Mouse (Mus musculus) liver, embryonic 11.5 days (tissue): Measurements from ENCODE around the gene C9. TPM values are rescaled to one million over a fixed set of nuclear protein-coding genes. Genes with fewer than 3 reads are reported as not detected.

Experiments
- ATAC-seq: fragments of 200-750 bp; cut with Nextera tagmentation; replicated peaks from 2 replicates; pipeline ENCODE4 v1.8.0; 2017; ENCODE audit warnings: moderate number of reproducible peaks, mild to moderate bottlenecking, moderate TSS enrichment, moderate library complexity; ENCODE audit not compliant: low FRiP score
- DNase-seq: peaks from one replicate; pipeline ENCODE4 v3.0.0-alpha.2; 2017; ENCODE audit warnings: low spot score
- H3K27ac ChIP-seq: fragments of 300-500 bp; sonication (generic); 2 replicates; pipeline ENCODE4 v1.5.1; 2014; ENCODE audit warnings: mild to moderate bottlenecking, low read depth, low read length, control low read depth
- H3K27me3 ChIP-seq: fragments of 300-500 bp; sonication (generic); replicated peaks from 2 replicates; pipeline ENCODE4 v1.6.1; 2014; ENCODE audit warnings: low read length, mixed read lengths; ENCODE audit not compliant: control insufficient read depth, insufficient read depth
- H3K36me3 ChIP-seq: fragments of 300-500 bp; sonication (generic); 2 replicates; pipeline ENCODE4 v1.6.1; 2014; ENCODE audit warnings: mild to moderate bottlenecking, low read length, moderate library complexity, mixed read lengths; ENCODE audit not compliant: control insufficient read depth, insufficient read depth
- H3K4me1 ChIP-seq: fragments of 300-500 bp; sonication (generic); replicated peaks from 2 replicates; pipeline ENCODE4 v1.6.1; 2014; ENCODE audit warnings: low read length, mixed read lengths; ENCODE audit not compliant: control insufficient read depth, insufficient read depth
- H3K4me2 ChIP-seq: fragments of 300-500 bp; sonication (generic); 2 replicates; pipeline ENCODE4 v1.6.1; 2014; ENCODE audit warnings: mild to moderate bottlenecking, control low read depth, moderate library complexity
- H3K4me3 ChIP-seq: fragments of 300-500 bp; sonication (generic); 2 replicates; pipeline ENCODE4 v1.5.1; 2014; ENCODE audit warnings: low read depth, low read length, control low read depth
- H3K9ac ChIP-seq: fragments of 300-500 bp; sonication (generic); 2 replicates; pipeline ENCODE4 v1.6.1; 2014; ENCODE audit warnings: low read depth, low read length, control low read depth
- H3K9me3 ChIP-seq: fragments of 300-500 bp; sonication (generic); 2 replicates; pipeline ENCODE4 v1.6.1; 2016; ENCODE audit warnings: low read length, inconsistent platforms, mixed read lengths; ENCODE audit not compliant: control insufficient read depth
- WGBS: fragments of 180-500 bp; shearing (Covaris S2); extraction: QIAGEN DNeasy Blood & Tissue Kit; methylation state at CpG from one replicate; pipeline ENCODE4 v1.1.7; 2014; 5-methylcytosine and 5-hydroxymethylcytosine counted together
- polyA plus RNA-seq: library from polyadenylated mRNA; unstranded; fragments of >200 nt; fragmentation: Nextera tagmentation; extraction: Ambion mirVana; gene quantifications from 2 replicates; pipeline ENCODE4 v1.2.1, GENCODE M21; 2014

Gene C9
- polyA plus RNA-seq, 1 experiment from 2014 or later = 0.15 TPM

DNA sequence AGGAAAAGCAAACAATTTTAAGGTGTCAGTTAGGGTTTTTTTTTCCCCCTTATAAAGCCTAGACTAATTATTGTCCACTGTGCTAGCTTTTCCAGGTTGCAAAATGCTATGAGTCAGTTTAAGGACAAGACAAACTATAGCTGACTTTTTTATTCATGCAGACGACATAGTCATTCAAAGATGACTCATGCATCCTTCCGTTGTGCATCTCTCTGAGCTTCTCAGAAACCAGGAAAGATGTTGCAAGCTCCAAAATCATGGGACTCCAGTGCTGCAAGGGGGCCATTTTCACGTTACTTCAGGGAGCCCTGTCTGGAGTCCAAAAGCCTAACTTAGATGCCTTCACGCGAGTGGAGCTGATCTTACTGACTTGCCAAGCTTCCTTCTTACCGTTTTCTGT lies 33.8 kb upstream of the C9 start:
- Histone ChIP-seq H3K27ac (no peak overlapping the region), H3K9me3 (no peaks in the 10 kb centered on the region), H3K4me1 (no peaks in the 10 kb centered on the region), H3K9ac (no peak overlapping the region), H3K4me2 (no peak overlapping the region), H3K27me3 (no peaks in the 10 kb centered on the region), H3K4me3 (no peak overlapping the region), H3K36me3 (no peaks in the 10 kb centered on the region)
- WGBS = 74% methylated on average over 6 of the region's 6 CpGs
- no peak for ATAC-seq
- DNase-seq = no peak

DNA sequence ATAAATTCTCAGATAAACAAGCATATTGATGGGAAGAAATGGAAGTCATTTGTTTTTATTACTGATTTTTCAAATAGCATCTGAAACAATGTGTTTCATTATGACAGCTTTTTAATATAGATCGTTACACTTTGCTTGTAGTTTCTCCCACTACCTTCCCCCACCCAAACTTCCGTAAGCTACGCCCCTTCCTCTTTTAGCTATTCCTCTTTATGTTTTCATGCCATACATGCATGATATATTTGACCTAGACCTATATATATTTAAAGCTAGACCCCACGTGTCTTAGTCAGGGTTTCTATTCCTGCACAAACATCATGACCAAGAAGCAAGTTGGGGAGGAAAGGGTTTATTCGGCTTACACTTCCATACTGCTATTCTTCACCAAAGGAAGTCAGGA lies 29.8 kb upstream of the C9 start:
- 79% methylated on average over 5 of the region's 5 CpGs for WGBS
- H3K9ac ChIP-seq = no peak overlapping the region

DNA sequence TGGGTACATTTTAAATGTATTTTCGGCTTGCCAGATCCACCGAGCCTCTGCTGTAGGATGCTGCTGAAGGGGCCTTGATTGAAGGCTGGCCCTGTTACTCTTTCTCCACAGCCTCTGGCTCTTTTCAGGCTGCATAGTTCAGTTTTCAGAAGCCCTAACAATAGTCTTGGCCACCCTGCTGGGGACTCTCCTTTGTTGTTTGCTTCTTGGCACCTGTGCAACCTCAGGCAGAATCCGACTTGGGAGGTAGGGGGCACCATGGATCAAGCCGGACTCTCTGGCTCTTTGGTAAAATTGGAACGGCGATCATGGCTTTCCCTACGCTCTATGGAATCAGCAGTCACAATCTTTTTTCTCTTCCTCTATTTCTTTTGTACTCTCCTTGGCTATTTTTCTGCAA lies 13.3 kb upstream of the C9 start:
- no peaks in the 10 kb centered on the region for H3K27me3 ChIP-seq
- ATAC-seq (no peak), DNase-seq (no peak)
- H3K4me2 ChIP-seq = no peak overlapping the region
- H3K9me3 ChIP-seq = no peaks in the 10 kb centered on the region
- 0 out of 2 replicates have a peak, but pooled peaks cover 4% of the 10 kb centered on the region for H3K36me3 ChIP-seq
- 80% methylated on average over 7 of the region's 7 CpGs for WGBS
- H3K4me1 ChIP-seq = no peaks in the 10 kb centered on the region
- H3K4me3 ChIP-seq = no peak overlapping the region
- H3K27ac ChIP-seq = no peak overlapping the region
- H3K9ac ChIP-seq = no peak overlapping the region

More for the DNA sequence above, 29.8 kb upstream of the C9 start:
- Histone ChIP-seq H3K4me2 (no peak overlapping the region), H3K36me3 (no peaks in the 10 kb centered on the region), H3K4me3 (no peak overlapping the region), H3K9me3 (no peaks in the 10 kb centered on the region), H3K27me3 (no peaks in the 10 kb centered on the region), H3K4me1 (no peaks in the 10 kb centered on the region), H3K27ac (no peak overlapping the region)
- ATAC-seq (no peak), DNase-seq (no peak)

DNA sequence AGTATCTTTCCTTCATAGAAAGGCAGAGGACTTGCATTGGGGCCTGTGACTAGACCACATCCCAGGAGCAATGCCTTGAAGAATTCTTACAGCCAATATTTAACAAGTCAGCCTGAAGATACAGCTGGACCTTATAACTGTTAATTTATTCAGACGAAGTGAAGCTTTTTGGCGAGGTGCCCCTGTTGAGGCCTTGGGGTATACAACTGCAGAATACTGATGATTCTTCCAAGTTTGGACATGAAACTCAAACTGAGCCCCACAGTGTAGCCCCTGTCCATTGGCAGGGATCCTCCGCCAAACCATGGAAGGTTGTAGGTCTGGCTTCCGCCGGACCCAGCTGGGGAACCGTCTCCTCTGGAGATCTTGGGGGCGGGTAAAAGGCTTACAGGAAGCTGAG lies 12.7 kb upstream of the C9 start:
- Histone ChIP-seq H3K27ac (no peak overlapping the region), H3K4me2 (no peak overlapping the region), H3K4me3 (no peak overlapping the region), H3K27me3 (no peaks in the 10 kb centered on the region), H3K9ac (no peak overlapping the region), H3K36me3 (0 out of 2 replicates have a peak, but pooled peaks cover 4% of the 10 kb centered on the region), H3K9me3 (no peaks in the 10 kb centered on the region), H3K4me1 (no peaks in the 10 kb centered on the region)
- DNase-seq (no peak), ATAC-seq (no peak)
- WGBS = 93% methylated on average over 7 of the region's 7 CpGs

DNA sequence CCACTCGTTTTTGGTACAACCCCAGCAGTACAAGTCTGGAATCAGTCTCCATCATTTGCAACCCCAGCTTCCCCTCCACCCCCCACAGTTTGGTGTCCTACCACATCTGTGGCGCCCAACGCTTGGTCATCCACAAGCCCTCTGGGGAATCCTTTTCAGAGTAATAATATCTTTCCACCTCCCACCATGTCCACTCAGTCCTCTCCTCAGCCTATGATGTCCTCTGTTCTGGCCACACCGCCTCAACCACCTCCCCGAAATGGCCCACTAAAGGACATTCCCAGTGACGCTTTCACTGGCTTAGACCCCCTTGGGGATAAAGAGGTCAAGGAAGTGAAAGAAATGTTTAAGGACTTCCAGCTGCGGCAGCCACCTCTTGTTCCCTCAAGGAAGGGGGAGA lies 9.8 kb upstream of the C9 start:
- H3K9ac ChIP-seq = no peak overlapping the region
- no peak overlapping the region for H3K4me3 ChIP-seq
- H3K4me2 ChIP-seq = no peak overlapping the region
- WGBS = 85% methylated on average over 7 of the region's 7 CpGs
- no peaks in the 10 kb centered on the region for H3K9me3 ChIP-seq
- no peak overlapping the region for H3K27ac ChIP-seq
- DNase-seq = no peak
- H3K36me3 ChIP-seq = 0 out of 2 replicates have a peak, but pooled peaks cover 4% of the 10 kb centered on the region
- H3K27me3 ChIP-seq = no peaks in the 10 kb centered on the region
- no peak for ATAC-seq
- no peaks in the 10 kb centered on the region for H3K4me1 ChIP-seq

DNA sequence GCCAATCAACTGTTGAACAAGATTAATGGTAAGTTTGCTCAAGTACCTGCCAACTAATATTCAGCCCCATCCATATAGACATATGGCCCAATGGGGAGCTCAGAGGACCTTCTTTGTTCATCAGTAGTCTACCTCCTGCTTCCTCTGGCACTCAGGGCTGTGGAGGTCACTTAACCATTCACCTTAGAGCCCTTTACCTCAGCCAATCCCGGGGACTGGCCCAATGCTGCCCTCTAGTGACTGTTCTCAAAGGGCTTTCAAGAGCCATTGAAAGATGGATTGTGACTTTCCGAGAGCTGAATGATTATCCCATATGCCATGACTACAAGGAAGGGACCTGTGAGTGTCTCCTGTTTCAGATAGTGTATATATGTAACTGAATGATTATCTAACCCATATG lies 9.4 kb upstream of the C9 start:
- H3K9ac ChIP-seq = no peak overlapping the region
- H3K27ac ChIP-seq = no peak overlapping the region
- DNase-seq = no peak
- no peaks in the 10 kb centered on the region for H3K9me3 ChIP-seq
- H3K4me2 ChIP-seq = no peak overlapping the region
- ATAC-seq = no peak
- no peaks in the 10 kb centered on the region for H3K27me3 ChIP-seq
- 55% methylated on average over 2 of the region's 2 CpGs for WGBS
- H3K4me1 ChIP-seq = no peaks in the 10 kb centered on the region
- no peak overlapping the region for H3K4me3 ChIP-seq
- 0 out of 2 replicates have a peak, but pooled peaks cover 4% of the 10 kb centered on the region for H3K36me3 ChIP-seq

DNA sequence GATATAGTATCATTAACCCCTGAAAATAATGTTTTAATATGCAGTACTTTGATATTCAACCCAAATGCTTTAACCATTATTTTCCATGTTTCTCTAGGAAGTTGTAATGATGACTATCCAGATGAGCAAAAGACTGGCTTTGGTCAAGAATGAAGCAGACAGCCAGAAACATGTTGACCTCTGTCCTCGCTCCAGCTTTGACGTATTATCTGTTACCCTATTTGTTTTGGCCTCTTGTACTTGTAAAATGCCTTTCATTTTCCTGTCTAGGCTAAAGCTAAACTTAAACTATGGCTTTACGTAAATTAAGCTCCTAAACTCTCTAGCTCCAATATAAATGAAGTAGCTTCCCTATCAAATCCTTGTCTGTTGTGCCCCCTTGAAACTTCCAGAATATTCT lies 6.4 kb upstream of the C9 start:
- ATAC-seq (no peak), DNase-seq (no peak)
- 76% methylated on average over 3 of the region's 3 CpGs for WGBS
- Histone ChIP-seq H3K27me3 (no peaks in the 10 kb centered on the region), H3K9me3 (no peaks in the 10 kb centered on the region), H3K36me3 (0 out of 2 replicates have a peak, but pooled peaks cover 4% of the 10 kb centered on the region), H3K4me3 (no peak overlapping the region), H3K27ac (no peak overlapping the region), H3K4me2 (no peak overlapping the region), H3K9ac (no peak overlapping the region), H3K4me1 (no peaks in the 10 kb centered on the region)

DNA sequence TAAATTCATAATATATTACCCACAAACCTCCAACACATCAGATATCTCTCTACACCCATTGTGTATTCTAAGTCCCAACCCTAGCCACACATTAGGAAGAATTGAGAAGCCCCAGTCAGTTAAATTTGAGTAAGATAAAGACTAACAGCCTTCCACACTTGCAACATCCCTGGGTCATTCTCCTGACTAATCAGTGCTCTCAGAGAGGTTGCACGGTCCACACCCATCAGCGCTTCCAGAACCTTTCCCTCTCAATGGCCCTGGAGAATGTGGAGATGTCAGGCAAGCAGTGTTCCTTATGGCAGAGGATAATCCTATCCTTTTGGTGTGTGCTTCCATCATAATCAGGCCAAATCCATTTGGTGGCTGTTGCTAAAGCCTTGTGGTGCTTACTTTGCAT lies 675 bp upstream of the C9 start:
- Histone ChIP-seq H3K4me2 (no peak overlapping the region), H3K9me3 (no peaks in the 10 kb centered on the region), H3K36me3 (no peaks in the 10 kb centered on the region), H3K4me1 (no peaks in the 10 kb centered on the region), H3K9ac (no peak overlapping the region), H3K4me3 (no peak overlapping the region), H3K27me3 (no peaks in the 10 kb centered on the region), H3K27ac (no peak overlapping the region)
- no peak for DNase-seq
- WGBS = 70% methylated on average over 2 of the region's 2 CpGs
- ATAC-seq = no peak

DNA sequence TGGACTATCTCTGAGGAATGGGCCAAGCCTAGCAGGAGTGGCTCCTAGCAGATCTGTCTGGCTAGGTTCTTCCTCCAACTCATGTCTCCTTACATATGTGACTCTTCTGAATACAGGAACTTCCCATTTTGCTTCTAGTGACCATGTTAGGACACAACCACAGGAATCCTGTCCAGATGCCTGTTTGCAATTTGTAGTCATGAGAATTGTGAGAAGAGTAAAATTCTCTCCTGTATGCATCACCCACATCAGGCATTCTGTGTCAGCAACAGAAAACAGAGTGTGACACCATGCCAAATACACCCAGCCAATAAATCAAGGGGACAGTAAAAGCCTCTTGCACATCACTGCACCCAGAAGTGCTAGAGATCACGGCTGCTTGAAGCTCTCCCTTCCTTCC lies 1.1 kb downstream of the C9 start:
- no peak overlapping the region for H3K27ac ChIP-seq
- H3K4me1 ChIP-seq = no peaks in the 10 kb centered on the region
- H3K4me3 ChIP-seq = no peak overlapping the region
- H3K27me3 ChIP-seq = no peaks in the 10 kb centered on the region
- no peak overlapping the region for H3K9ac ChIP-seq
- 74% methylated on average over 1 of the region's 1 CpGs for WGBS
- DNase-seq (no peak), ATAC-seq (no peak)
- no peak overlapping the region for H3K4me2 ChIP-seq
- no peaks in the 10 kb centered on the region for H3K36me3 ChIP-seq
- no peaks in the 10 kb centered on the region for H3K9me3 ChIP-seq
